18 mouse cellular contexts compared by ENCODE assay signal in the genomic region with DNA sequence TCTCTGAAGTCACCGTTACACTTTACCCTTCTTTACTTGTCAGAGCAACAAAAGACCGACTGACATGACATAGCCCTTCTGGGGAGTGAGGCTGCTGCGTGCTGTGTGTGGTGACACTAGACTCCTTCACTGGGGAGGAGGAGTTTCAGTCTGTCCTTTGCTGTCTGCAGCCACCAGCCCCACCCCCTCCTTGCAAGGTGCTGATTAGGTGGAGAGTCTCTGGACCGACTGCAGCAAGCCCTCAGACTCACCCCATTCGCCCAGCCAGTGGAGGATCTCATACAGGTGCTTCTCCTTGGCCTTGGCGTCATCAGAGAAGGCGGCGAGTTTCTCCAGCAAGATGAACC. TPM values are rescaled to one million over a fixed set of nuclear protein-coding genes. Genes with fewer than 3 reads are reported as not detected.
DNase-seq lines count a peak whose midpoint lies in the region; ATAC-seq and TF ChIP-seq lines count a peak whose summit lies in the region.
"Had no signal": no experiment of that assay in that cellular context is flagged by ENCODE, and none has a peak within 500 bp of the region (broad histone marks: within the 10 kb centered on the region; RNA-seq: fewer than 3 reads in every experiment).

No protein-coding gene starts in this region.

- intact Hi-C loops in heart, adult 2 months (cut with DNase I): no loop called here

- H3K4me2 ChIP-seq in heart, embryonic 12.5 days: peak overlapping the region; percentile 44; the same call in 1 of the 2 replicates
- H3K4me2 ChIP-seq in liver, embryonic 12.5 days: peak overlapping the region; percentile 47; the same call in 1 of the 2 replicates
- no peak overlapping the region for H3K4me2 ChIP-seq in midbrain, embryonic 14.5 days (ENCODE audit: low read length)
- H3K4me2 ChIP-seq: forebrain, embryonic 13.5 days; hindbrain, embryonic 12.5 days; limb, embryonic 13.5 days; midbrain, embryonic 11.5 days; neural tube, embryonic 15.5 days had no signal

- H3K4me3 ChIP-seq in heart, embryonic 12.5 days: no peak overlapping the region
- H3K4me3 ChIP-seq in heart, adult 2 months: no peak overlapping the region
- H3K4me3 ChIP-seq in testis, adult 2 months (ENCODE audit: control insufficient read depth, low read depth, low read length): peak overlapping the region; percentile 34
- H3K4me3 ChIP-seq in liver, embryonic 12.5 days: no peak overlapping the region
- H3K4me3 ChIP-seq in midbrain, embryonic 14.5 days (replicated peaks; ENCODE audit: low read depth, low read length): no peak overlapping the region
- H3K4me3 ChIP-seq: forebrain, embryonic 13.5 days; hindbrain, embryonic 12.5 days; limb, embryonic 13.5 days; neural tube, embryonic 15.5 days had no signal

- peaks cover 3% of the 10 kb centered on the region; the same call in 1 of the 2 replicates for H3K27me3 ChIP-seq in heart, embryonic 12.5 days (replicated peaks)
- H3K27me3 ChIP-seq in heart, adult 2 months (ENCODE audit: control insufficient read depth, insufficient read depth, low read length): no peaks in the 10 kb centered on the region
- H3K27me3 ChIP-seq in testis, adult 2 months (ENCODE audit: control insufficient read depth, insufficient read depth, low read length): no peaks in the 10 kb centered on the region
- peaks cover 7% of the 10 kb centered on the region for H3K27me3 ChIP-seq in liver, embryonic 12.5 days (replicated peaks)
- no peaks in the 10 kb centered on the region for H3K27me3 ChIP-seq in midbrain, embryonic 14.5 days (ENCODE audit: control insufficient read depth, insufficient read depth, low read length)
- H3K27me3 ChIP-seq: forebrain, embryonic 13.5 days; hindbrain, embryonic 12.5 days; neural tube, embryonic 15.5 days; Patski had no signal

- peak; percentile 38; the same call in 1 of the 2 replicates for ATAC-seq in heart, embryonic 12.5 days (ENCODE audit: insufficient number of reproducible peaks, low FRiP score)
- ATAC-seq in liver, embryonic 12.5 days: peak; percentile 82
- ATAC-seq in midbrain, embryonic 14.5 days (ENCODE audit: low FRiP score, low TSS enrichment): no peak
- ATAC-seq: forebrain, embryonic 13.5 days had no signal

- H3K79me2 ChIP-seq in heart, adult 2 months (replicated peaks; ENCODE audit: control insufficient read depth, insufficient read depth, low read length): no peaks in the 10 kb centered on the region

- no peaks in the 10 kb centered on the region for H3K36me3 ChIP-seq in heart, embryonic 12.5 days
- no peaks in the 10 kb centered on the region for H3K36me3 ChIP-seq in heart, adult 2 months (ENCODE audit: control insufficient read depth, insufficient read depth, low read length)
- no peaks in the 10 kb centered on the region for H3K36me3 ChIP-seq in testis, adult 2 months (ENCODE audit: control insufficient read depth, insufficient read depth, low read length)
- H3K36me3 ChIP-seq in liver, embryonic 12.5 days: no peaks in the 10 kb centered on the region
- H3K36me3 ChIP-seq in midbrain, embryonic 14.5 days (ENCODE audit: control insufficient read depth, insufficient read depth, low read length): no peaks in the 10 kb centered on the region
- H3K36me3 ChIP-seq: hindbrain, embryonic 12.5 days; limb, embryonic 13.5 days; neural tube, embryonic 15.5 days had no signal

- WGBS in heart, embryonic 12.5 days: 35% methylated on average over 8 of the region's 8 CpGs
- 66% methylated on average over 8 of the region's 8 CpGs for WGBS in heart, adult 2 months
- 37% methylated on average over 8 of the region's 8 CpGs for WGBS in liver, embryonic 12.5 days (ENCODE audit: insufficient replicate concordance)
- 54% methylated on average over 8 of the region's 8 CpGs for WGBS in midbrain, embryonic 14.5 days

- DNase-seq in heart, adult 2 months: no peak
- DNase-seq in testis, postnatal 14 days (ENCODE audit: low spot score): no peak
- DNase-seq in yolk sac, embryonic 10.5 days (ENCODE audit: low spot score): peak; percentile 66
- no peak for DNase-seq in urinary bladder, postnatal 4 days (ENCODE audit: low spot score in 2 of 2)
- no peak for DNase-seq in midbrain, embryonic 14.5 days
- DNase-seq: adrenal gland, postnatal 36 days; cerebellum, adult 9-11 months; gastrocnemius, postnatal 14 days; thymus, adult 2 months had no signal

- H3K9me3 ChIP-seq in heart, embryonic 12.5 days (replicated peaks): no peaks in the 10 kb centered on the region
- no peaks in the 10 kb centered on the region for H3K9me3 ChIP-seq in liver, embryonic 12.5 days (replicated peaks)
- no peaks in the 10 kb centered on the region for H3K9me3 ChIP-seq in midbrain, embryonic 14.5 days (ENCODE audit: control insufficient read depth, low read length)
- H3K9me3 ChIP-seq: forebrain, embryonic 13.5 days; hindbrain, embryonic 12.5 days; limb, embryonic 13.5 days; neural tube, embryonic 15.5 days had no signal

- TF ChIP-seq POLR2A in heart, adult 2 months (IDR thresholded peaks at IDR 0.05; ENCODE audit: insufficient read depth, low read depth, low read length): no peak
- TF ChIP-seq POLR2A in testis, adult 2 months (IDR thresholded peaks at IDR 0.05; ENCODE audit: control insufficient read depth, low read depth, low read length): no peak

- TF ChIP-seq EP300 in heart, adult 2 months (IDR thresholded peaks at IDR 0.05; ENCODE audit: insufficient read depth, low read depth, low read length): no peak

- no peak overlapping the region for H3K9ac ChIP-seq in heart, embryonic 12.5 days
- H3K9ac ChIP-seq in heart, adult 2 months (ENCODE audit: low read depth, low read length): no peak overlapping the region
- H3K9ac ChIP-seq in liver, embryonic 12.5 days: no peak overlapping the region
- no peak overlapping the region for H3K9ac ChIP-seq in midbrain, embryonic 14.5 days (replicated peaks; ENCODE audit: low read length)
- H3K9ac ChIP-seq: forebrain, embryonic 13.5 days; hindbrain, embryonic 12.5 days; limb, embryonic 13.5 days; neural tube, embryonic 15.5 days had no signal

- no peak for TF ChIP-seq CTCF in heart, adult 2 months (IDR thresholded peaks at IDR 0.05)
- no peak for TF ChIP-seq CTCF in testis, adult 2 months (IDR thresholded peaks at IDR 0.05; ENCODE audit: control insufficient read depth, insufficient read depth, insufficient replicate concordance, low read depth, low read length)

- H3K4me1 ChIP-seq in heart, embryonic 12.5 days (replicated peaks): peaks cover 17% of the 10 kb centered on the region
- H3K4me1 ChIP-seq in heart, adult 2 months (ENCODE audit: control insufficient read depth, insufficient read depth, low read length): no peaks in the 10 kb centered on the region
- H3K4me1 ChIP-seq in testis, adult 2 months (ENCODE audit: control insufficient read depth, insufficient read depth, low read length): peaks cover 15% of the 10 kb centered on the region
- peaks cover 22% of the 10 kb centered on the region for H3K4me1 ChIP-seq in liver, embryonic 12.5 days
- H3K4me1 ChIP-seq in midbrain, embryonic 14.5 days (ENCODE audit: control insufficient read depth, insufficient read depth, low read length): no peaks in the 10 kb centered on the region
- H3K4me1 ChIP-seq: forebrain, embryonic 13.5 days; limb, embryonic 13.5 days; neural tube, embryonic 15.5 days had no signal

- H3K27ac ChIP-seq in heart, embryonic 12.5 days (ENCODE audit: poor library complexity, severe bottlenecking): no peak overlapping the region
- H3K27ac ChIP-seq in heart, adult 2 months: no peak overlapping the region
- H3K27ac ChIP-seq in testis, adult 2 months (ENCODE audit: control insufficient read depth, insufficient read depth, low read depth, low read length): no peak overlapping the region
- H3K27ac ChIP-seq in liver, embryonic 12.5 days: peak overlapping the region; percentile 59; the same call in 1 of the 2 replicates
- H3K27ac ChIP-seq in midbrain, embryonic 14.5 days (replicated peaks; ENCODE audit: low read depth, low read length): no peak overlapping the region
- H3K27ac ChIP-seq: forebrain, embryonic 13.5 days; hindbrain, embryonic 12.5 days; limb, embryonic 13.5 days; neural tube, embryonic 15.5 days had no signal

RNA-seq across cellular contexts. Expression of gene Prpf40b, which starts 9.7 kb away (rescaled TPM):
- 44.0 and 44.4 TPM in 2 replicates for polyA plus RNA-seq in heart, embryonic 12.5 days (2016; fragmentation: Nextera tagmentation; extraction: Ambion mirVana)
- 10 to 100 TPM; 18.9 to 23.4 TPM for total RNA-seq in heart, adult 2 months (2021)
- polyA plus RNA-seq in heart, adult 2 months (2012; rRNA removed): 39.5 and 39.7 TPM in 2 replicates
- 104 and 118 TPM in 2 replicates for polyA plus RNA-seq in testis, adult 2 months (2012; rRNA removed)
- polyA plus RNA-seq in liver, embryonic 12.5 days (2016; fragmentation: Nextera tagmentation; extraction: Ambion mirVana): 13.8 and 15.5 TPM in 2 replicates
- 100 and 105 TPM in 2 replicates for polyA plus RNA-seq in midbrain, embryonic 14.5 days (2014; fragmentation: Nextera tagmentation; extraction: Ambion mirVana)

RNA-seq across cellular contexts. Expression of gene Fam186b, which starts 10.5 kb away (rescaled TPM):
- polyA plus RNA-seq in heart, embryonic 12.5 days (2016; fragmentation: Nextera tagmentation; extraction: Ambion mirVana): 0.27 and 0.31 TPM in 2 replicates
- total RNA-seq in heart, adult 2 months (2021): not detected
- polyA plus RNA-seq in heart, adult 2 months (2012; rRNA removed): 0.20 TPM in 1 of 2 replicates, not detected in the other
- 57.2 and 58.2 TPM in 2 replicates for polyA plus RNA-seq in testis, adult 2 months (2012; rRNA removed)
- polyA plus RNA-seq in liver, embryonic 12.5 days (2016; fragmentation: Nextera tagmentation; extraction: Ambion mirVana): 0.06 TPM in 2 replicates
- 0.74 and 1.3 TPM in 2 replicates for polyA plus RNA-seq in midbrain, embryonic 14.5 days (2014; fragmentation: Nextera tagmentation; extraction: Ambion mirVana)
- total RNA-seq: gastrocnemius, postnatal 14 days had no signal

RNA-seq across cellular contexts. Expression of gene Mcrs1, which starts 33.4 kb away (rescaled TPM):
- polyA plus RNA-seq in heart, embryonic 12.5 days (2016; fragmentation: Nextera tagmentation; extraction: Ambion mirVana): 143 and 152 TPM in 2 replicates
- total RNA-seq in heart, adult 2 months (2021): 10 to 100 TPM; 44.2 to 52.3 TPM
- 62.1 and 67.1 TPM in 2 replicates for polyA plus RNA-seq in heart, adult 2 months (2012; rRNA removed)
- polyA plus RNA-seq in testis, adult 2 months (2012; rRNA removed): 113 and 124 TPM in 2 replicates
- polyA plus RNA-seq in liver, embryonic 12.5 days (2016; fragmentation: Nextera tagmentation; extraction: Ambion mirVana): 71.8 and 77.0 TPM in 2 replicates
- 219 and 239 TPM in 2 replicates for polyA plus RNA-seq in midbrain, embryonic 14.5 days (2014; fragmentation: Nextera tagmentation; extraction: Ambion mirVana)

Comparison
In these comparisons a context has a peak if more than half of its experiments do, and no peak if none do; other contexts are left out.
1. RNA of gene Fam186b, which starts 10.5 kb away (polyA plus RNA-seq): 57.2 to 58.2 TPM in testis, adult 2 months; 0.74 to 1.3 TPM in midbrain, embryonic 14.5 days, 0.27 to 0.31 TPM in heart, embryonic 12.5 days, 0.06 TPM in liver, embryonic 12.5 days and 0.20 TPM in heart, adult 2 months; every median in the first group is over 10 times any median in the second.